Mouse (Mus musculus): Measurements from ENCODE around the gene Hook2.

Gene Hook2

GRCm38 (mm10) chr8:84990349-84990748 is at the start of gene Hook2:
TSS of gene Hook2 (plus strand) at chr8:84990603.
- peak; percentile 96 for DNase-seq

DNA sequence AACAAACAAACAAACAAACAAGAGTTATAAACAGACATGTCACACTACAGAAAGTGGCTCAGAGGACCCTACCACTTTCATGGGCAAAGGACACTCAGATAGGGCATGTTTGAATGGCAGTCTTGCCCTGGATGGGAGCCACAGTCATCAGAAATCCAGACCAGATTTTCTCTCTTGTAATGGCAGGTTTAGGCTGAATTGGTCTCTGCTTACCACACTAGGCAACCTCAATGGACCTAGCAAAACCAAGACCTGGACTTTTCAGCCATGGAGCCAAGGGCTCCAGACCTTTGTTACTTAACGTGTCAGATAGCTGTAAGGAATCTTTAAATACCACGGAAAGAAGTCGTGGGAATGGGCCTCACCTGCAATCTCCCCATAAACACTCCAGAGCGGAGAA is 46.7 kb upstream of the Hook2 start:
- no peak for DNase-seq

DNA sequence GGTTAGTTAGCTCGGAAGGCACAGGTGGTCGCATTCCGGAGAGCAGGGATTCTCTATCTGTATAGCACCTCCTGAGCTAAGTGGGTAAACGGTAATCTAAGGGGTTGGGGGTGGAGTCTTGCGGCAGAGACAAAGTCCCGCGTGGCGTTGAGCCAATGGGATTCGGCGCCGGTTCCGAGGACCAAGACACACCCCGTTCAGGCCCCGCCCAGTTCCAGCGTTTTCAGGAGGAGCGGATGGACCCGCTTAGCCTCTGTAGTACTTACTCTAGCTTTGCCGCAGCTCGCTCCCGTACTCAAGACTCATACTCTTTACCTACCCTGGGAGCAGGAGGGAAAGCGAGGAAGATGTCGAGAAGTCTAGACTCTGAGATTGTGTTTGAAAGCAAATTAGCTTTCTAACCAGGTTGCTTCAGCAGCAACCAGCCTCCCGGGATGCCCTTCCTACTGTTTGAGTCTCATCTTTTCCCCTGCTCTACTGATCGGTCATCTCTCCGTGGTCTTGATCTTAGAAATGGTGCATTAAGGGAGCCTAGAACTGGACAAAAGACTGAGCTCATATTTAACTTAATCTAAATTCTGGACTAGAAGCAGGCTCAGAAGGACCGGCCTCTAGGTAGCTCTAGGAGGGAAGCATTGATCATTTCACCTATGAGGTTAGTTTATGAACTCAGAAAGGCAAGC is 45.8 kb upstream of the Hook2 start:
- DNase-seq = peak; percentile 84

DNA sequence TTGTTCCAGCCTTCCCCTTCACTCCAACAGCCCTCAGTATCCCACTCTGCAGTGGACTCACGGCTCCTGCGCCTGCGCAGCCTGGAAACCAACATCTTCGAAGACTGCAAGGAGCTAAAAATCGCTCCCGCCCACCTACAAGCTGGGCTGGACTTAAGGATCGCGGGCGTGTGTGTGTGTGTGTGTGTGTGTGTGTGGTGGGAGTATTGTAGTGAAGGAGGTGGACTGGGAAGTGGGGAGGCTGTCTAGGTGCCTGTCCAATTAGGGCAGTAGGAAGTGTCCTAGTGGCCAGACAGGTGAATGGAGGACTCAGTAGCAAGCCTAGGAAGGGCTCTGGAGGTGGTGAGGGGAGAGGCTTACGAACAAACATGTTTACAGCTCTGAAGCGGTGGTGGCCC is 45.2 kb upstream of the Hook2 start:
- peak; percentile 89 for DNase-seq

- DNase-seq = peak; percentile 45
Measured at GRCm38 (mm10) chr8:84945633-84946527, 44.5 kb upstream of the Hook2 start.

DNA sequence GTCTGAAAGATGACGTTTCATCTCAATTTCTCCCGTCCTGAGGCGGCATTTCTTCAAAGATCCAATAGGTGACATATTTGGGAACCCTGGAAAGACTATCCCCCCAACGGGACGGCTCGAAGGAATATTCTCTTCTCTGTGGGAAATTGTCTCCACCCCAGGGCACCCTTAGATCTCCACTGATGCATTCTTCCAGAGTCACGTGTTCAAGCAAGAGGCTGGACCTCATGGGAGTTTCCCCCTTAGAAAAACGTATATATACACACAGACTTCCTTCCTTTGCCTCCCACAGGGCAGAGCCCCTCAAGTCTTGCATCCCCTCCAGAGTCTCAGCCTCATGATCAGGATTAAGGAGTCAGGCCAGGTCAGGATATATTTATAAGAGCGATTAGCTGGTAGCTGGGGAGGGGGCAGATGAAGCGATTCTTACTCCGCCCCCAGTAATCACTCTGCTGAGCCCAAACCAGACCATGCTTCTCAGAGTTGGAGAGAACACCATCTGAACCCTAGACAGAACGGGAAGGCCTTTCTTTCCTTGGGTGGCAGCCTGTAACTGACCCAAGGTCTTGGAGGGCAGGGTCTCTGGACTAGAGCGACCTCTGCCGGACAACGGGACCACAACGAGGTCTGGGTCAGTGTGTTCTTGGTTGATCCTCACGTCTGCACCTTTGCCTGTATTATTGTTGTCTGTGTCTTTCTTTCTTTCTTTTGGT is 43.7 kb upstream of the Hook2 start, which contains the start of gene Rtbdn:
Rtbdn (plus strand) TSS at position 464 of the 713 bp plus-strand sequence.
- DNase-seq = no peak

- no peak for DNase-seq
Measured at GRCm38 (mm10) chr8:84947241-84947545, 43.2 kb upstream of the Hook2 start.

DNA sequence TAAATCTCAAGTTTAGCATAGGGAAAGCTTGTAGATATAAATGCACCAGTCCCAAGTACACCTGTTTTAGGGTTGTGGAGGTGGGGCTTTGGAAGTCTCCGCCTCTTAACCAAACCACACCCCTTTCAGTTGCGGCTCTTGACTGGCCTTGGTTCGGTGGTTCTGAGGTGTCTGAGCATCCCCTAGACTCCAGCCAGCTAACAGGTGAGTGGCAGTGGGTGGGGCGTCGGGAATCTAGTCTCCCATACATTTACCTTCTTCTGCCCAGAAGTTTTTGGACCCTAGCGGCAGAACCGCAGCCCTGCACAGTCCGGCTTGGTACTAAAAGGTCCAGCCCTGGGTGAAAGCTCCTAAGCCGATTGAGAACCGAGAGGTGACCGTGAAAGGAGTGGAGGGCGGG is 40.6 kb upstream of the Hook2 start:
- DNase-seq = no peak

- DNase-seq = no peak
Measured at GRCm38 (mm10) chr8:84952612-84953255, 37.7 kb upstream of the Hook2 start.

- peak; percentile 71 for DNase-seq
Measured at GRCm38 (mm10) chr8:84956768-84957167, 33.6 kb upstream of the Hook2 start.

DNA sequence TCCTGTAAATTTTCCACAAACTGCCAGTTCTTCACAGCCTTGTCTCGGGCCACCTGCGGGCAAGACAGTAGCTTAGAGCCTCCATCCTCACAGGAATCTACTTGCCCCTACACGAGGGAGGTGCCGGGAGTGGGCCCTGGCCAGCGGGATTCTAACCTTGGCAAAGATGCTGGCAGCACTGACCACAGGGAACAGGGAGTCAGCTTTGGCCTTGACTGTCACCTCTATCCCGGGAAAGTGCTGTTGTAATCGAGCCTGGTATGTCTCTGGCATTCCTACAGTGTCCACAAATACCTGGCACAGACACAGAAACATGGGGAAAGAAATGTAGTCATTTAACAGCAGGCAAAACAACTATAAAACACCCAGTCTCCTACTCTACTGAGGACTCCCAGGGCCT is 30.6 kb upstream of the Hook2 start:
- DNase-seq = no peak

DNA sequence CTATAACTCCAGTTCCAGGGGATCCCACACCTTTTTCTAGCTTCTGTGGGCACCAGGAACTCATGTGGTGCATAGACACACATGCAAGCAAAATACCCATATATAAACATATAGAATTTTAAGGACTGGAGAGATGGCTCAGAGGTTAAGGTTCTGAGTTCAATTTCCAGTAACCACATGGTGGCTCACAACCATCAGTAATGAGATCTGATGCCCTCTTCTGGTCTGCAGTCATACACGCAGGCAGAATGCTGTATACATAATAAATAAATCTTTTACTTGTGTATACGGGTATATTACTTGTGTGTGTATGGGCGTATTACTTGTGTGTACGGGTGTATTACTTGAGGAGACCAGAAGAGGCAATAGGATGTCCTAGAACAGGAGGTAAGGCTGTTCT is 26.5 kb upstream of the Hook2 start:
- no peak for DNase-seq

GRCm38 (mm10) chr8:84965731-84966291 is 24.6 kb upstream of the Hook2 start:
- peak; percentile 97 for DNase-seq

GRCm38 (mm10) chr8:84966603-84967002 is 23.8 kb upstream of the Hook2 start:
- no peak for DNase-seq

DNA sequence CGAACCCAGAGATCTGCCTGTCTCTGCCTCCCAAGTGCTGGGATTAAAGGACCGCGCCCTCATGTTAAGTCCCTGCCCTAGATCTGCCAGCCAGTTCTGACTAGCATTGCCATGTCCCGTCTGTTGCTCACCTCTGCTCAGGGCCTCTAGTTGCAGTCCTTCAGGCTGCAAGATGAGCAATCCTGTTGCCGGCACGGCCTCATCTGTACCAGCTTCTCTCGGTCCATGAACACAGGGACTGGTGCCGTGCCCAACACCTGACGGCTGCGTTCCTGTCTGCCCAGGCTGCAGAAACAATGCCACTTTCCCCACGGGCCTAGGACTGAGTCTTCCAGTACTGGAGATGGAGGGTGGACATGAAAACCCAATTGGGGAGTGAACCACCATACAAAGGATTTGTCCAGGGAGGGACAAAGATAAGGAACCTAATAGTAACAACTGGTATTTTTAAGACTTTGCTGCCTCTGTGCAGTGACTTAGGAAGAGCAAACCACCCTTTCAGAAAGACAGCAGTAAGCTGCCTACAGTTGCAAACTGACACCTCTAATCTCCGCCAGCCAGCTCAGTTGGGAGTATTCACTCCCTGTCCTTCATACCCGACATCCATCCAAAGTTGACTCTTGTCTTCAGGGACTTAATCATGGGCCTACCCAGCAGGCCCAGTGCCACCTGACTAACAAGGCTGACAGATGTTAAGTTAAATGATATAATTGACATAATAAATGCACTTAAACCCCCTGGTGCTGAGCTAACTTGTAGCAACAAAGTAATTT is 22.7 kb upstream of the Hook2 start:
- no peak for DNase-seq

- no peak for DNase-seq
Measured at GRCm38 (mm10) chr8:84968650-84969049, 21.8 kb upstream of the Hook2 start.

- DNase-seq = peak; percentile 73
Measured at GRCm38 (mm10) chr8:84969241-84970134, 20.9 kb upstream of the Hook2 start, which contains the start of the genes Gm49661, Prdx2 and Rnaseh2a. TSS of gene Gm49661 (minus strand) at chr8:84969433. TSS of gene Prdx2 (plus strand) at chr8:84969587. TSS of gene Rnaseh2a (minus strand) at chr8:84969767.

- no peak for DNase-seq
Measured at GRCm38 (mm10) chr8:84970135-84970790, 20.1 kb upstream of the Hook2 start.

GRCm38 (mm10) chr8:84970913-84971312 is 19.5 kb upstream of the Hook2 start:
- no peak for DNase-seq

DNA sequence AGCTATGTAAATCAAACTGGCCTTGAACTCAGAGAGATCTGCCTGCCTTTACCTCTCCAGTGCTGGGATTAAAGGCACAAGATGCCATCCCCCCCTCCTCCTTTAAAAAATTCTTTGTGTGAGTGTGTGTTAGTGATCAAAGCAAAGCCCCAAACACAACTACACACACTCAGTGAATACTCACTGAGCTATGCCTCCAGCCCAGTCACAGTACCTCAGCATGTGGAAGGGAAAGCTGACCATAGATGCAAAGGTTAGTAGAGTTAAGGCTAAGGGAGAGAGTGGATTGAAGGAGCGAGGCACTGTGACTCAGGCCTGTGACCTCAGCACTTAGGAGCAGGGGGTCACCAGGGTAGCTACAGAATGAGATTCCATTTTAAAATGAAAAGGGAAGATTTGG is 17.3 kb upstream of the Hook2 start:
- DNase-seq = no peak
